Mouse (Mus musculus): Measurements from ENCODE around the gene Dhx35.

The Dhx35 gene

GRCm38 (mm10) chr2:158803575-158803974, 9.0 kb downstream of the Dhx35 start:
- 94% methylated on average over 8 of the region's 8 CpGs for WGBS

GRCm38 (mm10) chr2:158816239-158816638, 21.6 kb downstream of the Dhx35 start:
- WGBS: 96% methylated on average over 4 of the region's 4 CpGs

GRCm38 (mm10) chr2:158817708-158818107, 23.1 kb downstream of the Dhx35 start:
- 92% methylated on average over 8 of the region's 8 CpGs for WGBS

- 89% methylated on average over 2 of the region's 2 CpGs for WGBS
These were observed 33.5 kb downstream of the Dhx35 start for GRCm38 (mm10) chr2:158828124-158828523.

GRCm38 (mm10) chr2:158829746-158830145, 35.1 kb downstream of the Dhx35 start:
- 56% methylated on average over 6 of the region's 6 CpGs for WGBS

- 34% methylated on average over 5 of the region's 5 CpGs for WGBS
These were observed 38.6 kb downstream of the Dhx35 start for GRCm38 (mm10) chr2:158833221-158833620.

GRCm38 (mm10) chr2:158833645-158834044, 39.0 kb downstream of the Dhx35 start:
- 49% methylated on average over 2 of the region's 2 CpGs for WGBS

- 84% methylated on average over 5 of the region's 5 CpGs for whole genome bisulfite sequencing
These were observed 48.7 kb downstream of the Dhx35 start for GRCm38 (mm10) chr2:158843287-158843686.

GRCm38 (mm10) chr2:158845031-158845430, 50.4 kb downstream of the Dhx35 start:
- 74% methylated on average over 5 of the region's 5 CpGs for WGBS

GRCm38 (mm10) chr2:158846208-158846607, 51.6 kb downstream of the Dhx35 start:
- WGBS: 82% methylated on average over 2 of the region's 2 CpGs

- WGBS: 89% methylated on average over 3 of the region's 3 CpGs
These were observed 53.4 kb downstream of the Dhx35 start for GRCm38 (mm10) chr2:158847991-158848390.

GRCm38 (mm10) chr2:158849416-158849815, 54.8 kb downstream of the Dhx35 start:
- WGBS: 79% methylated on average over 9 of the region's 9 CpGs

GRCm38 (mm10) chr2:158852579-158852978, 58.0 kb downstream of the Dhx35 start:
- 38% methylated on average over 2 of the region's 2 CpGs for WGBS

GRCm38 (mm10) chr2:158856896-158857499, 62.4 kb downstream of the Dhx35 start:
- 84% methylated on average over 10 of the region's 10 CpGs for WGBS

GRCm38 (mm10) chr2:158857579-158857978, 63.0 kb downstream of the Dhx35 start:
- WGBS: 92% methylated on average over 15 of the region's 15 CpGs

GRCm38 (mm10) chr2:158861115-158861514, 66.5 kb downstream of the Dhx35 start:
- 85% methylated on average over 2 of the region's 2 CpGs for WGBS

GRCm38 (mm10) chr2:158863341-158864125, 68.9 kb downstream of the Dhx35 start:
- 50% methylated on average over 11 of the region's 11 CpGs for WGBS

- 81% methylated on average over 4 of the region's 4 CpGs for WGBS
These were observed 69.5 kb downstream of the Dhx35 start for GRCm38 (mm10) chr2:158864126-158864458.

GRCm38 (mm10) chr2:158865358-158865757, 70.8 kb downstream of the Dhx35 start:
- WGBS: 29% methylated on average over 10 of the region's 10 CpGs

- 61% methylated on average over 6 of the region's 6 CpGs for WGBS
These were observed 92.0 kb downstream of the Dhx35 start for GRCm38 (mm10) chr2:158886571-158886970.

- WGBS: 58% methylated on average over 5 of the region's 5 CpGs
These were observed 93.9 kb downstream of the Dhx35 start for GRCm38 (mm10) chr2:158888531-158888930.

GRCm38 (mm10) chr2:158889201-158889600, 94.6 kb downstream of the Dhx35 start:
- WGBS: 50% methylated on average over 11 of the region's 11 CpGs

- 95% methylated on average over 4 of the region's 4 CpGs for WGBS
These were observed 96.7 kb downstream of the Dhx35 start for GRCm38 (mm10) chr2:158891319-158891718.

Measured in cerebral cortex, adult 2 months (tissue).